Mouse (Mus musculus): ENCODE measurements at regions not wholly inside any gene's neighbourhood (a gene's known extent, or its start where the extent isn't known, plus 50 kb on each side); places are given as distances from the start of the nearest gene placed in this dataset.
A peak's percentile ranks its signal among the peaks of the same experiment; 100 is the strongest.
"Not testable (repeated sequence)": the region's sequence is repeated elsewhere in the genome, so short reads cannot be mapped to it uniquely, and the experiment has no call there.

GRCm38 (mm10) chr13:82058131-82058731 lies 275.4 kb downstream of the Cetn3 start:
- DNase-seq (ENCODE audit: low spot score in 2 of 2), result no peak

- no peak for DNase-seq (ENCODE audit: low spot score in 2 of 2)
Measured at GRCm38 (mm10) chr13:82058872-82059271, 276.0 kb downstream of the Cetn3 start.

DNA sequence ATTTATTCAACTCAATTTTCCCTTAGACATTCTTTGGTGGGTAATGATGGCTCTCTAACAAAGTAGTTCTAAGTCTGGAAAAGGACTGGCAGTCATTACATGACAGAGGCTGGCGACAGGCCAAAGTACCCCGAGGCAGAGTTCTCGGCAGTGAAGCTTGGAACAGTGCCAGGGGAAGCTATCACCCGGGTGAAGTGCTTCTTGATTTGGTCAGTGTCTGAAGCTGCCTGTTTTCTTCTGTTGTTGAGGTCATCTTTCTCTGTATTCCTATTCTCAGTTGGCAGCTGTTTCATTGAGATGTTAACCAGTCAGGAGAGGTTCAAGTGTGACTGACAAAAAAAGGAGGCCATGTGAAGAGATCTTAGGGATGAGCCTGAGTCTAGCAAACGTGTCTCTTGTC lies 276.6 kb downstream of the Cetn3 start:
- DNase-seq (ENCODE audit: low spot score in 2 of 2), result no peak

- not testable (repeated sequence) for DNase-seq (ENCODE audit: low spot score in 2 of 2)
Measured at GRCm38 (mm10) chr13:82063880-82064279, 281.0 kb downstream of the Cetn3 start.

- DNase-seq (ENCODE audit: low spot score in 2 of 2), result no peak
Measured at GRCm38 (mm10) chr13:82066174-82066573, 283.3 kb downstream of the Cetn3 start.

- no peak for DNase-seq (ENCODE audit: low spot score in 2 of 2)
Measured at GRCm38 (mm10) chr13:82066674-82067270, 283.9 kb downstream of the Cetn3 start.

GRCm38 (mm10) chr13:82072449-82072848 lies 289.6 kb downstream of the Cetn3 start:
- no peak for DNase-seq (ENCODE audit: low spot score in 2 of 2)

- no peak for DNase-seq (ENCODE audit: low spot score in 2 of 2)
Measured at GRCm38 (mm10) chr13:82073343-82073742, 290.5 kb downstream of the Cetn3 start.

GRCm38 (mm10) chr13:82081375-82081774 lies 298.5 kb downstream of the Cetn3 start:
- no peak for DNase-seq (ENCODE audit: low spot score in 2 of 2)

GRCm38 (mm10) chr13:82087635-82088034 lies 304.8 kb downstream of the Cetn3 start:
- no peak for DNase-seq (ENCODE audit: low spot score in 2 of 2)

GRCm38 (mm10) chr13:82092186-82092585 lies 309.3 kb downstream of the Cetn3 start:
- DNase-seq (ENCODE audit: low spot score in 2 of 2), result peak; percentile 17 to 34

- no peak for DNase-seq (ENCODE audit: low spot score in 2 of 2)
Measured at GRCm38 (mm10) chr13:82106032-82106431, 323.2 kb downstream of the Cetn3 start.

DNA sequence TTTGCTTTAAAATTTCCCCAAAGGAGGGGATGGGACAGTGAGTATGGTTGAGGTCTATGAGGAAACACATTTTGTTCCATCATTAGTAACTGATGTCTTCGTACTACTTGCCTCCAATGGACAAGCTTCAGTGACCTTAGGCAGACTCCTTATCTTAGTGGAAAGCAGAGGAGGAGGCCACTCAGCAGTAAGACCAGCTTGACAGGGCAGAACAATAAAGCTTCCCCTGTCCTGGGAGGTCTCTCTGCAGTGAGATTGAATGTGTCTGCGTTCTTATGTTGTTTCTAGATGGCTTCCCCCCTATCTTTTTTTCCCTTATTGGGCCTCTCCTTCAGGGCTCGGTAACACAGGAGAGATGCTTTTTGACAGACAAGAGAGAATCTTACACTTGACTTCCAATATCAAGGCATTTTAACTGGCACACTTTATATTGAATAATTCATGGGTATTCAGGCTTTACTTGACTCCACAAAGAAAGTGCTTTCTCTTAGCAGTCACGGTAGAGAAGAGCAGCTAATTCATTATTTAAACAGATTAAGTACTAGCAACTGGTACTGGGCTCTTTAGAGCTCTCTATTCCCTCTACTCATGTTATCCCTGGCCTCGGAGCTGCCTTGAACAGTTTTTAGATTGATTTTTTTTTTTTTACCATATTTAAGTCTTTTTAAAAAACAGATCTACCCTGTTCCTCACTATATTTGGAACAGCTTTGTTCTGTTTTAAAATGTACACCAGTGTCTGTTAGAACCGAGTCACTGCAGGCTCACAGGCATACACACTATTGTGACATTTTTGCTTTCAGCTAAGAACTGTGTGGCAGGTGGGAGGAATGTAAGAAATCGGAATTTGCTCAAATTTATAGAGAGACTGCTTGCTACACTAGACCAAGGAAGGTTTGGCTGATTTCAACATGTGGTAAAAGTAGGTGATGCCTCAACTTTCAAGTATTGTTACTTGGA lies 347.2 kb downstream of the Cetn3 start:
- no peak for DNase-seq (ENCODE audit: low spot score in 2 of 2)

Measured in adrenal gland, adult 18-20 months (tissue).